1 mouse cellular context compared by ENCODE assay signal in genomic region chr2:118901175-118902031, GRCm38 (mm10).
A peak's percentile ranks its signal among the peaks of the same experiment; 100 is the strongest.
TF ChIP-seq lines count a peak whose summit lies in the region.

No protein-coding gene starts in this region.

TF ChIP-seq in MEL, 35 proteins besides CTCF, POLR2A, EP300 and RAD21 (continued from another document):
- TF ChIP-seq ZMIZ1 (IDR thresholded peaks at IDR 0.05; ENCODE audit: low read depth, low read length), result peak; percentile 40; the same call in 1 of the 2 replicates
- TF ChIP-seq TBP (IDR thresholded peaks at IDR 0.05; ENCODE audit: low read depth, low read length), result no peak
